In genomic region chr4:33146679-33147291, GRCm38 (mm10) we compare ENCODE assay signal across 11 mouse cellular contexts. TPM values are rescaled to one million over a fixed set of nuclear protein-coding genes. Genes with fewer than 3 reads are reported as not detected.
DNase-seq lines count a peak whose midpoint lies in the region; ATAC-seq and TF ChIP-seq lines count a peak whose summit lies in the region.
"Had no signal": no experiment of that assay in that cellular context is flagged by ENCODE, and none has a peak within 500 bp of the region (broad histone marks: within the 10 kb centered on the region; RNA-seq: fewer than 3 reads in every experiment).

No protein-coding gene starts in this region.

- peaks cover 5% of the 10 kb centered on the region; the same call in 1 of the 2 replicates for H3K27me3 ChIP-seq in heart, embryonic 16.5 days (ENCODE audit: control insufficient read depth, insufficient read depth, low read length)
- H3K27me3 ChIP-seq in heart, adult 2 months (ENCODE audit: control insufficient read depth, insufficient read depth, low read length): peaks cover 2% of the 10 kb centered on the region; the same call in 1 of the 2 replicates
- H3K27me3 ChIP-seq in limb, embryonic 13.5 days: peaks cover 24% of the 10 kb centered on the region

- H3K4me1 ChIP-seq in heart, embryonic 16.5 days (ENCODE audit: control insufficient read depth, insufficient read depth, low read length): no peaks in the 10 kb centered on the region; the same call in 1 of the 2 replicates
- H3K4me1 ChIP-seq in heart, adult 2 months (ENCODE audit: control insufficient read depth, insufficient read depth, low read length): no peaks in the 10 kb centered on the region
- H3K4me1 ChIP-seq in limb, embryonic 13.5 days: 0 out of 2 replicates have a peak, but pooled peaks cover 5% of the 10 kb centered on the region

- H3K36me3 ChIP-seq in heart, embryonic 16.5 days (ENCODE audit: control insufficient read depth, insufficient read depth): no peaks in the 10 kb centered on the region
- no peaks in the 10 kb centered on the region for H3K36me3 ChIP-seq in heart, adult 2 months (ENCODE audit: control insufficient read depth, insufficient read depth, low read length)
- H3K36me3 ChIP-seq in limb, embryonic 13.5 days: no peaks in the 10 kb centered on the region
- H3K36me3 ChIP-seq: G1E had no signal

- 30% methylated on average over 20 of the region's 20 CpGs for WGBS in heart, embryonic 16.5 days
- WGBS in heart, adult 2 months: 33% methylated on average over 20 of the region's 20 CpGs
- 43% methylated on average over 20 of the region's 20 CpGs for WGBS in limb, embryonic 13.5 days

- H3K27ac ChIP-seq in heart, embryonic 16.5 days (ENCODE audit: low read length): no peak overlapping the region
- H3K27ac ChIP-seq in heart, adult 2 months: no peak overlapping the region
- no peak overlapping the region for H3K27ac ChIP-seq in limb, embryonic 13.5 days
- no peak overlapping the region for H3K27ac ChIP-seq in left cerebral cortex, adult 2 months

- TF ChIP-seq EP300 in heart, adult 2 months (IDR thresholded peaks at IDR 0.05; ENCODE audit: insufficient read depth, low read depth, low read length): no peak

- H3K4me3 ChIP-seq in heart, embryonic 16.5 days (ENCODE audit: low read length): peak overlapping the region; percentile 8; the same call in 1 of the 2 replicates
- H3K4me3 ChIP-seq in heart, adult 2 months: no peak overlapping the region
- H3K4me3 ChIP-seq in limb, embryonic 13.5 days: no peak overlapping the region
- no peak overlapping the region for H3K4me3 ChIP-seq in left cerebral cortex, adult 2 months

- intact Hi-C loops in heart, adult 2 months (cut with DNase I): loop anchor here (5.0 kb wide), 2 partner anchors 41 to 61 kb away; partner anchors contain the start of genes Pm20d2 and Srsf12
- intact Hi-C loops in left cerebral cortex, adult 2 months (cut with DNase I): loop anchor here (5.0 kb wide), 1 partner anchor 56 kb away; no protein-coding TSS in a partner anchor

- no peak for ATAC-seq in heart, embryonic 16.5 days (replicated peaks; ENCODE audit: extremely low read depth, insufficient read depth, low FRiP score)
- no peak for ATAC-seq in limb, embryonic 13.5 days (ENCODE audit: low FRiP score, low read depth)

- no peak overlapping the region for H3K9ac ChIP-seq in heart, embryonic 16.5 days (ENCODE audit: low read length)
- H3K9ac ChIP-seq in heart, adult 2 months (ENCODE audit: low read depth, low read length): no peak overlapping the region
- H3K9ac ChIP-seq in limb, embryonic 13.5 days: peak overlapping the region; percentile 31; the same call in 1 of the 2 replicates

- no peak for TF ChIP-seq POLR2A in heart, adult 2 months (IDR thresholded peaks at IDR 0.05; ENCODE audit: insufficient read depth, low read depth, low read length)
- no peak for TF ChIP-seq POLR2A in brain, embryonic 14.5 days (IDR thresholded peaks at IDR 0.05; ENCODE audit: borderline replicate concordance, extremely low read depth, insufficient read depth, insufficient read length, poor library complexity, severe bottlenecking)

- no peaks in the 10 kb centered on the region for H3K79me2 ChIP-seq in heart, adult 2 months (replicated peaks; ENCODE audit: control insufficient read depth, insufficient read depth, low read length)

- no peak for TF ChIP-seq CTCF in heart, adult 2 months (IDR thresholded peaks at IDR 0.05)
- no peak for TF ChIP-seq CTCF in brain, embryonic 14.5 days (IDR thresholded peaks at IDR 0.05; ENCODE audit: borderline replicate concordance, extremely low read depth, insufficient read depth, insufficient read length)
- TF ChIP-seq CTCF in left cerebral cortex, adult 2 months (IDR thresholded peaks at IDR 0.05): no peak

- peak overlapping the region; percentile 52 for H3K4me2 ChIP-seq in heart, embryonic 16.5 days (ENCODE audit: low read depth, low read length)
- peak overlapping the region; percentile 44 for H3K4me2 ChIP-seq in limb, embryonic 13.5 days (replicated peaks)

- H3K9me3 ChIP-seq in heart, embryonic 16.5 days (replicated peaks; ENCODE audit: control insufficient read depth, low read length): no peaks in the 10 kb centered on the region; the same call in 1 of the 2 replicates
- no peaks in the 10 kb centered on the region for H3K9me3 ChIP-seq in limb, embryonic 13.5 days
- H3K9me3 ChIP-seq: G1E had no signal

- no peak for DNase-seq in heart, adult 2 months
- DNase-seq in CD4-positive, CD25-positive, alpha-beta regulatory T cell, adult 2 months (ENCODE audit: low read depth, low spot score): peak; percentile 57
- DNase-seq in brain, embryonic 14.5 days (ENCODE audit: low read depth): peak; percentile 9
- no peak for DNase-seq in urinary bladder, postnatal 36 days (ENCODE audit: low spot score in 2 of 2)
- DNase-seq in left cerebral cortex, adult 8-10 months (ENCODE audit: low spot score in 2 of 2): no peak
- no peak for DNase-seq in left cerebral cortex, adult 2 months (ENCODE audit: extremely low spot score in 1 of 2, low spot score in 2 of 2)
- DNase-seq: lung, postnatal 14 days; right cerebral cortex, adult 18-20 months had no signal

RNA-seq across cellular contexts. Expression of gene Gabrr1, which starts 14.5 kb away (rescaled TPM):
- polyA plus RNA-seq in heart, embryonic 16.5 days (2015; fragmentation: Nextera tagmentation; extraction: Ambion mirVana): 0.09 and 0.12 TPM in 2 replicates
- under 1 TPM; 0.27 to 0.50 TPM for total RNA-seq in heart, adult 2 months (2021)
- polyA plus RNA-seq in heart, adult 2 months (2012; rRNA removed): 0.20 and 0.23 TPM in 2 replicates
- 0.27 and 0.35 TPM in 2 replicates for polyA plus RNA-seq in brain, embryonic 14.5 days (2012; rRNA removed)
- not detected in 2 replicates for polyA plus RNA-seq in limb, embryonic 13.5 days (2015; fragmentation: Nextera tagmentation; extraction: Ambion mirVana)
- under 1 TPM in 1 of 4 experiments, not detected in 3; 0.36 TPM for total RNA-seq in left cerebral cortex, adult 8-10 months (2022)
- not detected for total RNA-seq in left cerebral cortex, adult 2 months (2021)
- polyA plus RNA-seq: G1E had no signal

RNA-seq across cellular contexts. Expression of gene Pm20d2, which starts 42.8 kb away (rescaled TPM):
- polyA plus RNA-seq in heart, embryonic 16.5 days (2015; fragmentation: Nextera tagmentation; extraction: Ambion mirVana): 2.6 and 2.9 TPM in 2 replicates
- 10 to 100 TPM; 57.8 to 64.9 TPM for total RNA-seq in heart, adult 2 months (2021)
- 26.1 and 40.5 TPM in 2 replicates for polyA plus RNA-seq in heart, adult 2 months (2012; rRNA removed)
- 3.4 and 4.0 TPM in 2 replicates for polyA plus RNA-seq in brain, embryonic 14.5 days (2012; rRNA removed)
- polyA plus RNA-seq in limb, embryonic 13.5 days (2015; fragmentation: Nextera tagmentation; extraction: Ambion mirVana): 0.88 and 1.5 TPM in 2 replicates
- total RNA-seq in left cerebral cortex, adult 8-10 months (2022): 1 to 10 TPM; 5.9 to 7.3 (median 6.7) TPM
- total RNA-seq in left cerebral cortex, adult 2 months (2021): 1 to 10 TPM; 5.5 to 6.3 TPM
- total RNA-seq: G1E had no signal
- polyA plus RNA-seq: G1E had no signal

Comparison
In these comparisons a context has a peak if more than half of its experiments do, and no peak if none do; other contexts are left out.
1. DNase-seq: peak in CD4-positive, CD25-positive, alpha-beta regulatory T cell, adult 2 months (single experiment) and brain, embryonic 14.5 days (single experiment); none in heart, adult 2 months (0 of 2), urinary bladder, postnatal 36 days (0 of 2), left cerebral cortex, adult 8-10 months (0 of 2) and left cerebral cortex, adult 2 months (0 of 2).